Mouse (Mus musculus): ENCODE results near the gene Phospho2.

- no peak for TF ChIP-seq POLR2A (IDR thresholded peaks at IDR 0.05; ENCODE audit: extremely low read depth, insufficient read depth, low read length)
- no peak for TF ChIP-seq CTCF (IDR thresholded peaks at IDR 0.05; ENCODE audit: low read depth, low read length)
These were observed 33.1 kb downstream of the Phospho2 start for GRCm38 (mm10) chr2:69822361-69823128.
